Mouse (Mus musculus): ENCODE results near the gene Rasl11b. TPM values are rescaled to one million over a fixed set of nuclear protein-coding genes. Genes with fewer than 3 reads are reported as not detected.
A peak's percentile ranks its signal among the peaks of the same experiment; 100 is the strongest.

The Rasl11b gene
- total RNA-seq, 2 experiments from 2014 or later = 93.2 to 97.6 TPM

DNA sequence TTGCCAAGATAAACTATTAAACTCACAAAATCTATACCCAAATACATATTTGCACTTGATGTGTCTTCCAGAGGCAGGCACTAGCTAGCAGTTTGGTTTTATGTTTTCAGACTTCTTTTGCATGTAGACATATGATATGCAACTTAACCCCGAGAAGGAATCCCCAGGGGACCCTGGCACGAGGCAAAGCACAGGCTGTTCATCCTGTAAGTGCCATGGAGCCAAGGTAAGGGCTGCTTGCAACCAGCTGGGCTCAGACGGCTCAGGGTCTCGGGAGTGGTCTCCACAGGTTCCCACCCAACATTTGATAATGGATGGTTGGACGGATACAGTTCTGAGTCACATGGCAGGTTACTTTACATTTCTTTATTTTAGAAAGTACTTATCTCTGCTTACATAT is 9.4 kb downstream of the Rasl11b start:
- intact Hi-C loops (cut with DNase I) = no loop called here
- no peak for DNase-seq (ENCODE audit: low spot score in 2 of 2)

DNA sequence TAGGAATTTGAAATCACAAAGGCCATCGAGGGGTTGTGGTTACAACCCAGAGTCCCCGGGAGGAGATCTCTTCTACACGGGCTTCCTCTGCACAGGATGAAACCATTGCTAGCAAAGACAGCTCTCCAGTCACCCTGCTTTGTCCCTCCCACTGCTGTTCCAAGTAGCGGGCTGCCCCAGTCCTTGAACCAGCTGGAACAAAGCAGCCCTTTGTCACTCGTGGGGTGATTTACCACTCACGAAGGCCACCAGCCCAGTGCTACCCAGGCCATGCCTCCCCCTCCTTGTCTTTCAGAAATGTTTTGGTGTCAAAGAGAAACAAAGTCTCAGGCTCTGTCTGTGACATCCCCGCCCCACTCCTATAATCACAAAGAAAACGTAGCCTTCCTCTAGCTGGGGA is 10.4 kb downstream of the Rasl11b start:
- no peak for DNase-seq (ENCODE audit: low spot score in 2 of 2)
- intact Hi-C loops (cut with DNase I) = no loop called here

DNA sequence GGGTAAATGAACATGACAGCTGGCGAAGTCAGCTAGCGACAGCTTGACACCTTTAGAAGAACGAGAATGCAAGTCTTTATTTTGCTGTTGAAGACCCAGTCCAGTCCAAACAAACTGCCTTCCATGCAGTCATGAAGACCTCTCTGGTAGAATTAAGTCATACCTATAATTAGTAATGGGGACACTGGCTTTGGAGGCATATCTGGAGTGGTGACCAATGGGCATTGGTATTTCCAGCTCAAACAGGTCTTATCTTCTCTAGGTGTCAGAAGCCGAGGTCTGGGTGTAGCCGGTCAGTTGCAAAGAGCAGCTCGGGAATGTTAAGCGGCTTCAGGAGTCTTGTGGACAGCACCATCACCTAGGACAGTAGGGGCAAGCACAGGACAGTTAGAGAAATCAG is 11.0 kb downstream of the Rasl11b start:
- intact Hi-C loops (cut with DNase I) = no loop called here

DNA sequence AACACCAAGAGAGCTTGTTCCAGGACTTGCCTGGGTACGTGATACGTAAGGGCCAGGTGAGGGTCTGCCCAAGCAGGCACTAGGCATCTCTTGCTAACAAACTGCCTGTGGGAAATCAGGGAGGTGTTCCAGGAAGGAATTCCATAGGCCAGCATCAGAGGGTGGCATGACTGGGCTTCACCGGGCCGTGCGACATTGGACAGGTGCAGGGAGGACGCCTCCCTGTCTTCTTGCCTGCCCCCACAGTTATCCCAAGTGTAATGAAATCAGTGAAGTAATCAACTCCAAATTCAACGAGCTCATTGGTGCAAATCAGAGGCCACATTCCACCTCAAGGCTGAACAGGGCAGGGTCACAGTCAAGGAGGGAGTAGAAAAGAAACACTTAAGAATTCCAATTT is 11.6 kb downstream of the Rasl11b start:
- intact Hi-C loops (cut with DNase I) = no loop called here
- DNase-seq (ENCODE audit: low spot score in 2 of 2) = no peak

More for the DNA sequence above, 11.0 kb downstream of the Rasl11b start:
- DNase-seq (ENCODE audit: low spot score in 2 of 2) = no peak

DNA sequence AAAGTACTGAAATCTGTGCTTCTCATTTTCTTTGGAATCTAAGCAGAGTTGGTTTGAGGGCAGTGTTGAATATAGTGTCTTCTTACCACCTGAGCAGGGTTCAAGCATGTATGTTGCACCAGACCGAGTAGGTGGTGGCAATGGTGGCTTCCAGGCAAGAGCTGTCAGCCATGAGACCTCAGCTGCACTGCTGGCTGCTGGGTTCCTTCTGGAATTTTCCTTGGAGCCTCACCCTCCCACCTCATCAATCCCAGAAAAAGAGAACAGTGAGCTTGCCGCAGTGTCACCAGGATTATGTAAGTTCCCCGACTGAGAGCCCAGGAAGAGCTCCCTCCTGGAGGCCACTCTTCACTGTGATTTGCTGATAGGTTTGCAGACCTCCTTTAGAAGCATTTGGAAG is 12.1 kb downstream of the Rasl11b start:
- intact Hi-C loops (cut with DNase I) = no loop called here
- peak; percentile 30 to 81 for DNase-seq (ENCODE audit: low spot score in 2 of 2)

DNA sequence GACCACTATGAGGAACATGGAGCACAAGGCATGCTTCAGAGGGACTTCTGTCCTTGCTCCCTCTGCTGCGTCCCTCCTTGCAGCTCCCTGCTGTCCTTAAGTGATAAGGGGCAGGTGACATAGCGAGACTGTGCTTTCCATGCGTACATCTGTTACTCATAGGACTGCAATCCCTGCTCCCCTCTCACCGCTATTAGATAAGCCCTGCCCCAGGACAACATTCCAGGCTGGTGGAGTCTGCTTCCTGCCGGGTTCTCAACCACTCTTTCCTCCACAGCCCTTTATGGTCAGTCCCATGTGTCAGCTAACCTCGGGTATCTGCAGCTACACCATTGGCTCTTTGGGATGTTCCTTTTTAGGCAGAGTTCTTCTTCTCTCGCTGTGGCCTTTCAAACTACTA is 13.4 kb downstream of the Rasl11b start:
- no peak for DNase-seq (ENCODE audit: low spot score in 2 of 2)
- intact Hi-C loops (cut with DNase I) = no loop called here

DNA sequence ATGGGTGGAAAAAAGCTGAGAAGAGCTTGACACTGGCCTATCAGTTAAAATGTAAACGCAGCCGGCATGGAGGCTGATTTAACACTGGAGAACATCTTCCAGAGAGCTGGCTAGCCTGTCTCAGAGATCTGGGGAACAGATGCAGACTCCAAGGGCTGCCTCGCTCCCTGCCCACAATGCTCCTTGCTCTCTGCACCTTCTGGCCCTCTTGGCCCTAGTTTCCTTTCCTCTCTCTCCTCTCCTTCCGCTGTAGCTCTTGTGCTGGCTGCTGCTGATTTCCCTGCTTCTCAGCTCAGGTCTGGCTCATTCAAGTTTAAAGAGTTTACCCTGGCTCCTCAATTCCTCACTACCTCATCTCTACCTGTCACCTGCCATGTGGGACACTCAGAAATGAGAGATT is 14.6 kb downstream of the Rasl11b start:
- no peak for DNase-seq (ENCODE audit: low spot score in 2 of 2)
- intact Hi-C loops (cut with DNase I) = no loop called here

DNA sequence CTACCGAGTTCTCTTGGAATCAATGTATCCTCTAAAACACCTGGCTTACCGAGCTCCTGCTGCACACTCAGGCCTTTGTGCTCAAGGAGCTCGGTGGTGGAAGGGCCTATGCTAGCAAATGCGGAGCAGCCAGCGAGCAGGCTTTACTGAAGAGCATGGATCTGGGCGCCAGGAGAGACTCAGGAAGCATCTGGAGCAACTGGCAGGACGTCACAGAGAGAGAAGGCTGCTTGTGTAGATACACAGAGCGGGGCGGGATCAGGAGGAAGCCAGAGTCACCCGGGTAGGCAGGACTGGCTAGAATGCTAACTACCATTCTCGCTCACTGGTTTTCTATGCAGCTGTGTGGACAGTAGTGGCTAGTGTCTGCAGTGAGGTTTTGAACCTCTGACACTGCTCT is 16.3 kb downstream of the Rasl11b start:
- intact Hi-C loops (cut with DNase I) = no loop called here
- no peak for DNase-seq (ENCODE audit: low spot score in 2 of 2)

DNA sequence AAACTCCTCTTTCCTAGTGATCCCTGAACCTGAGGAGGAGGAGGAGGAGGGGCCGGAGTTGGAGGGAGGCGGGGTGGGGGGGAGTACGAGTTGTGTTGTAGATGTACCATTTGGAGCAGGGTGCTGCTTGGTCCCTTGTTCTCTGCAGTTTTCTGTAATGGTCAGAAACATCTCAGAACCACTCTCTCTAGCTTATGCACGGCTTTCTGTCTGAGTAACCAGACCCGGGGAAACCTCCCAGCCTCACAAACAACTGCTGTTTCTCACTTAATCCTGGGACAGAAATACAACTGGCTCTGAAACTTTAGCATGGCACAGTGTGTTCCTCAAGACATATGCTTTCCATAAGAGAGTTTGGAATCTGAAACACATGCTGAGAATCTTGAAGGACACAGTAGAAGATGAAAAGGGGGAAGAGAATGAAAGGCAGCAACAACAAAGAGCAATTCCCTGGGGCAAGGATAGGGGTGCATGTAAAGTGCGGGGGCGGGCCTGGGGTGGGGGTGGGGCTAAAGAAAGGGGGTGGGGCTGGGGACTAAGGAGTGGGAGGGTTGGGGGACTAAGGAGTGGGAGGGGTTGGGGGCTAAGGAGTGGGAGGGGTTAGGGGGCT is 19.5 kb downstream of the Rasl11b start:
- intact Hi-C loops (cut with DNase I) = no loop called here
- DNase-seq (ENCODE audit: low spot score in 2 of 2) = no peak

DNA sequence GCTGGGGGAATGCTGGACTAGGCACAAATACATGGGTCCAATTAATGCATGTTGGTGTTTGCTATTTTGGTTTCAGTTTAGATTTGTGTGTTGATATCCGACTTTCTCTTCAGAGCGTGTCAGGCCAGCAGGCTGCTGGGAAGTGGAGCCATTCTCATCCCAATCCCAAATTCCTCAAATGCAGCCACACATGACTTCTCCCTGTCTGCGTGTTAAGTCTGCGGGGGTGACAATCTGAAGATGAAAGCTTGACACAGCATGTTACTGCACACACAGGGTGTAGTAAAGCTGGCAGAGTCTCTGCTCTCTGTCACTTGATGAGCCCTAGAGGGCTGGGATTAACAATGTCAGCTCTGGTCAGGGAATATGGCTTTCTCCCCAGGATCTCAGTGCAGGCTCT is 20.0 kb downstream of the Rasl11b start:
- intact Hi-C loops (cut with DNase I) = no loop called here

DNA sequence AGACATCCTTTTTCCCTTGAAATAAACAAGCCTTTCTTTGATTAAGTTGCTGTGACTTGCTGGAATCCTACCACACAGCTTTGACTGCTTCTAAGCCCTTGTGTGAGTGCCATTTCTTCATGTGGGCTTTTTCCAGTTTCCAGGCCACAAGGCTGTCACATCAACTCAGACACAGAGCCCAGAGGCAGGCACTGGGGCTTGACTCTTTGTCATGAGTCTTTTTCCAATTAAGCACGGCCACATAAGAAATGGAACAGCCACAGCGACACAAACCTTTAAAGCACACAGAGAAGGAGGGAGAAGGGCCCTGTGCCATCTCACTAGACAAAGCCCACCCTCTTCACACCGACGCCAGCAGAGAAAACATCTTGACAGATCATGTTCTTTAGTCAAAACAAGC is 23.4 kb downstream of the Rasl11b start:
- no peak for DNase-seq (ENCODE audit: low spot score in 2 of 2)
- intact Hi-C loops (cut with DNase I) = no loop called here

More for the DNA sequence above, 20.0 kb downstream of the Rasl11b start:
- DNase-seq (ENCODE audit: low spot score in 2 of 2) = no peak

DNA sequence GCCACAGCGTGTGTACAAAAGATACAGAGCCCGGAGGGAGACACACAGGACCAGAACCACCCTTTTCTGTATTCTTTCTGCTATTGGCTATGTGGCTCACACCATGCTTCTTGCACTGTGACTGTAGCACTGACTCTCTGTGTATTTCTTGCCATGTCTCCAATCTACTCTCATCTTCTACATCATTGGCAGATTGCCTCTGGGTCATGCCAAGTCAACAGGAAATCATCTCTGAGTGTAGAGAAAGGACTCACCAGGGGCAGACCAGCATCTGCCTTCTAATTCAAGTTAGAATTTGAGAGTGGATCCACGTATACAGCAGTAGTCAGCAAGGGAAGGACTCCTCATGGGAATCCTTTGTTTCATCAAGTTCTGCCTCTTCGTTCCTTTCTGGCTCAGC is 27.5 kb downstream of the Rasl11b start:
- no peak for DNase-seq (ENCODE audit: low spot score in 2 of 2)
- intact Hi-C loops (cut with DNase I) = no loop called here

DNA sequence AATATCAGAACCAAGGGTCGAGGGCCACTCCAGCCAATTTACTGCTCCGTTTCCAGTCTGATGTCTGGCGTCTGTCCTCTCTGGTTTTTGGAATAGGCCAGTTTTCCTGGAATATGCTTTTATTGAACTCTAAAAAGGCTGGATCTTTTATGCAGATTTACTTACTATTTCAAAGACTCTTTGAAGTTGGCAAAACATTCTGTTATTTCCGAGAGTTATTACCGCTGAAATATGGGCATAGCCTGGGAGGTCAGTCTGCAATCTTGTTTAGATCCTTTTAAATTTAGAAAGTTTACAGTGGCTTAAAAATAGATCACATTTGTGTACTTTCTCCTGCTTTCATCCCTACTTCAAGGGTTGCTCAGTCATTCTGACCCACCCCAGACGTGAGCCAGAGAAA is 29.4 kb downstream of the Rasl11b start:
- intact Hi-C loops (cut with DNase I) = no loop called here
- DNase-seq (ENCODE audit: low spot score in 2 of 2) = no peak

DNA sequence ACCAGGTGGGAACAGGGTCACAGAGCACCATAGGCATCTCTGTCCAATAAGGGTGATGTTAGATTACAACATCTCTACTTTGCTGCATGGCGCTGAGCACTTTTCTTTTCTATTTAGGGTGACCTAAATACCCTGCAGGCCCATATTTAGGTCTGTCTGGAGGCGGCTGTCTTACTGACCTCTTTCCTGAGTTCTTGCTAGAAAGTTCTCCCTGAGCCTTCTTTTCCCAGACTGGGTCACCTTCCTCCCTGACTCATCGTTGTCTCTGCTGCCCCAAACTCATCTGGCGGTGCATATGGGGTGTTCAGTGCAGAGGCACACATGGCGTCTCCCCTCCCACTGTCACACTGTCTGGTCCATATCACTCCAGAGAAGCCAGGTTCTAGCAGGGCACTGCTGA is 31.1 kb downstream of the Rasl11b start:
- DNase-seq (ENCODE audit: low spot score in 2 of 2) = peak in 1 of 2 experiments; percentile 60
- intact Hi-C loops (cut with DNase I) = no loop called here

DNA sequence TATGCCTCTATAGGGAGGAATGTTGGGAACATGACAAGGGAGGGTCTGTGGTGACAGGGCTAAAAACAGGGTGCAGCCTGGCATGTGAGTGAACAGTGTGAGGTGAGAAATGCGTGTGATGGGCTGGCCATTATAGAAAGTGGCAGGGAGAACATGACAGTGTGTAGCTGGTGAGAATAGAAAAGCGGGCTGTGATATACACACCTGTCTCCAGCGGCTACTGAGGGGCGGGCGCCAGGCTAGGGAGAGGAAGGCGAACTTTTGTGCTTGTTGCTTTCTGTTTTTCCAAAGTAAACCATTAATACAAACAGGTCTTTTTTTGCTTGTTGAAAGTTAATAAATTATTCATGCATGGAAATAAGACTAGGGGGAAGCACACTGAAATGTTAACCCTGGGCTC is 32.3 kb downstream of the Rasl11b start:
- no peak for DNase-seq (ENCODE audit: low spot score in 2 of 2)
- intact Hi-C loops (cut with DNase I) = no loop called here

DNA sequence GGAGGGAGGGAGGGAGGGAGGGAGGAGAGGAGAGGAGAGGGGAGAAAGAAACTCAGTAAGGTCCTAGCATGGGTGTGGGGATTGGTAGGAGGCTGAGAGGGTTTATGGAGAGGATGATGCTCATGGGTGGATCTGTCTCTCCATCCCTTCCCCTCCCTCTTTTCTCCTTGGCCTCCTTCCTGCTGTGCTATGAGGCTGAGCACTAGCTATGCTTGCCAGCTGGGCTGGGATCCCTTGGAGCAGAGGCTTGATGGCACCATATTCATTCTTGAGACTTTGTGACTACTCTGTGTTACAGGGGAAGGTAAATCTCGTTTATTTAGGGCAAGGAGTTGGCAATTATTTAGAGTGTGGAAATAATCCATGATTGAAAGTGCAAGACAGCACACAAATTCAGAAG is 33.9 kb downstream of the Rasl11b start:
- DNase-seq (ENCODE audit: low spot score in 2 of 2) = no peak
- intact Hi-C loops (cut with DNase I) = no loop called here

DNA sequence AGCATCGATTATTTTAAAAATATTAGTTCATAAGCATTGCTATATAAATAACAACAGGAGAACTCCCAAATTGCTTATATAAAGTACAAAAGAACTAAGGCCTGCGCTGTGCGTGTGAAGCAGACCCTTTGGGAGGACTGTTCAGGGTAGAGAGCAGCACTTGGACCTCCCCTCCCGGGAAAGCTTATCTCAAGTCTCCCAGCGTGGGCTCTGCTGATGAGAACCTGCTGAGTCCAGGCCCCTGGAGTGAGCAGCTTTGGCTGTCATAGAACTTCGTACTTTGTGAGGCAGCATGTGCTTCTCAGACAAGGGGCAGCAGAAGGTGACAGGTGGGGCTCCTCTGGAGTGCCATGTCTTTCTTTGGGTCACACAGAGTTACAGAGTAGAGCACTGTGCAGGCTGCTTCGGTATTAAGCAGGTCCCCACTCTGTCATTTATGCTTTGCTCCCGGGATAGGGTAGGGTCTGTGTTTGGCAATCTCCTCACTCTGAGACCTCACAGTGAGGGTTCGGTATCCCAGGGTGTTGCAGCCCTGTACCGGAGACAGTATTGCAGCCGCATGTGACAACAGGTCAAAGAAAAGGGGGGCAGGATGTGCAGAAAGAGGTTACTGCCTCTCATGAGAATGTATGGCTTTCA is 34.8 kb downstream of the Rasl11b start:
- intact Hi-C loops (cut with DNase I) = no loop called here
- no peak for DNase-seq (ENCODE audit: low spot score in 2 of 2)

DNA sequence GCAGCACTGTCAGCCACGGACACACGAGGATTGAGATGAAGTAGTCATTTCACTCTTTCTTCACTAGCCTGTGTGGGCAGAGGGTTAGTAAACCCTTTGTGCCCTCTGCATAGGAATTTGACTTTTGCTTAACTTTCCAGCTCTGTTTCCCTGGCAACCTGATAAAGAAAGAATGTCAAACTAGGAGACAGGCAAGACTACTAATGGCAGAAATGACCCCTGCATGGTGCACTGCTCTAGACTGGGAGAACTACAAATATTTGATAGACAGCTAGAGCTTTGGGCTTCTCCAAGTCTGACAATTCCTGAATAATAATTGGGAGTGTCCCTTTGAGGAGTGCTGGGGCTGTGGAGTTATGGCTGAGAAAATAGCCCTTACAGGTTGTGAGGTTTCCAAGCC is 35.4 kb downstream of the Rasl11b start:
- no peak for DNase-seq (ENCODE audit: low spot score in 2 of 2)
- intact Hi-C loops (cut with DNase I) = no loop called here

DNA sequence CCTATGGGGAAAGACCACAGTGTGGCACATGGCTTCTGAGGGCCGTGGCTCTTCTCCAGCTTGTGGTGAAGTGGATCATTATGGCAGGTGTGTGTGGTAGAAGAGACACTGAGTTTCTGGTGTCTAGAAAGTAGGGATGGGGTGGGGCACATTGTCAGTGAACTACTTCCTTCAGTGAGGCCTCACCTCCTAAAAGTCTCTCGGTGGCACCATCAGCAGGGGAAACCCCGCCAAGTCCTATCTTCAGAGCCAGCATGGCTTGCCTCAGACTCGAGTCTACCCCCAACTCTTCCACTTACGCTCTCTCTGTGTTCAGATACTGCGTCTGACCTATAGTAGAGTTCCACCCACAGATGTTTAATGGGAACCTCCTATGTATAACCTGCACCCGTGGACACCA is 38.7 kb downstream of the Rasl11b start:
- DNase-seq (ENCODE audit: low spot score in 2 of 2) = no peak
- intact Hi-C loops (cut with DNase I) = no loop called here

DNA sequence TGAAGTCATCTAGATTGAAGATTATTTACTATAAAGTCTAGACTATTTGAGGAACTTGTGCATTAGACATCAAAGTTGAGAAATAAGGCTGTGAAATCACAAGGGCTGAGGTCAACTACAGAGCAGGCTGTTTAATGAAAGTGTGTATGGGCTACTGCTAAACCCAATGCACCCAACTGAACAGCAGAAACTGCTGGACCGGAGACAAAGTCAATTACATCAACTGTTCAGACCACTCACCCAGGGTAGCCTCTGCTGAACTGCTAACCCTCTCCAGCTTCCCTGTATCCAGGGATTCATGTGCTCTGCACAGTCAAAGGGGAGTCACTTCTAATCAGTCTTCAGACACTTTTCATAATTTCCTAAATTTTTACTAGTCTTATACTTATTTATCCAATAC is 44.3 kb downstream of the Rasl11b start:
- no peak for DNase-seq (ENCODE audit: low spot score in 2 of 2)

DNA sequence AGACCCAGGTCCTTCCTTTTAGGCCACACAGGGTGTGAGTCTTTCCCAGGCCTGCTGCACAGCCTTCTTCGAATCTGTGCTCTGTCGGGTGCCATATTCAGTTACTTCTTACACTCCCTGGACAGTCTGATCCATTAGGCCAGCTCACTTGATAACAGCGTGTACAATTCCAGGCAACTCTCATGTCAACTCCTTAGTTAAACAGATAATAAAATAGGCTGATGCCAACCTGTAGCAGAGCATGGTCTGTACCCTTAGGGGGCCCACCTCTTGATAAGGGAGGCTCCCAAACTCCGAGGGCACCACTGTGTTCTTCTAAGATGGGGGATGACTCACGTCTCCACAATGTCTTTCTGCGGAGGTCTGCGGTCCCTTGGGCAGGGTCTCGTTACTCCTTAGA is 45.2 kb downstream of the Rasl11b start:
- intact Hi-C loops (cut with DNase I) = no loop called here
- DNase-seq (ENCODE audit: low spot score in 2 of 2) = no peak

More for the DNA sequence above, 44.3 kb downstream of the Rasl11b start:
- intact Hi-C loops (cut with DNase I) = no loop called here

All from left cerebral cortex, postnatal 25 days (tissue).